Mouse (Mus musculus): ENCODE results near the gene Ankub1.

- TF ChIP-seq CTCF (IDR thresholded peaks at IDR 0.05; ENCODE audit: control insufficient read depth, insufficient read depth, insufficient replicate concordance, low read depth, low read length) (no peak), POLR2A (IDR thresholded peaks at IDR 0.05; ENCODE audit: control insufficient read depth, low read depth, low read length) (no peak)
Observed at GRCm38 (mm10) chr3:57677786-57678185, 14.8 kb downstream of the Ankub1 start.

Data from testis, adult 2 months (tissue).